Comparison of ENCODE assay signal across 38 mouse cellular contexts in genomic region chr11:54426267-54426666, GRCm38 (mm10). TPM values are rescaled to one million over a fixed set of nuclear protein-coding genes. Genes with fewer than 3 reads are reported as not detected.
"Had no signal": no experiment of that assay in that cellular context is flagged by ENCODE, and none has a peak within 500 bp of the region (broad histone marks: within the 10 kb centered on the region; RNA-seq: fewer than 3 reads in every experiment).

No protein-coding gene starts in this region.

- H3K4me1 ChIP-seq: heart, embryonic 10.5 days; heart, embryonic 13.5 days; heart, embryonic 15.5 days; hindbrain, embryonic 13.5 days; hindbrain, embryonic 15.5 days had no signal

- H3K36me3 ChIP-seq: heart, embryonic 10.5 days; heart, embryonic 13.5 days; heart, embryonic 15.5 days; hindbrain, embryonic 13.5 days; hindbrain, embryonic 15.5 days; limb, embryonic 13.5 days; limb, embryonic 15.5 days had no signal

- H3K9me3 ChIP-seq: heart, embryonic 10.5 days; heart, embryonic 13.5 days; heart, embryonic 15.5 days; hindbrain, embryonic 13.5 days; hindbrain, embryonic 15.5 days; limb, embryonic 13.5 days; limb, embryonic 15.5 days had no signal

- H3K27ac ChIP-seq: heart, embryonic 10.5 days; heart, embryonic 13.5 days; heart, embryonic 15.5 days; hindbrain, embryonic 13.5 days; hindbrain, embryonic 15.5 days; hindbrain, postnatal 0 days; layer of hippocampus, adult 2 months; left cerebral cortex, adult 2 months; limb, embryonic 13.5 days; limb, embryonic 15.5 days; liver, embryonic 14.5 days had no signal

- ATAC-seq: hindbrain, postnatal 0 days; intestine, embryonic 16.5 days had no signal

- DNase-seq: gastrocnemius, postnatal 25 days; heart, adult 18-20 months; heart, postnatal 14 days; heart, postnatal 36 days; kidney, adult 11 months; kidney, adult 2 months; kidney, adult 9 months; kidney, postnatal 10 days; kidney, postnatal 25 days; kidney, postnatal 4 days had no signal

- H3K4me2 ChIP-seq: heart, embryonic 13.5 days; heart, embryonic 15.5 days; hindbrain, embryonic 13.5 days; hindbrain, embryonic 15.5 days; limb, embryonic 13.5 days; limb, embryonic 15.5 days; liver, embryonic 11.5 days had no signal

- H3K27me3 ChIP-seq: heart, embryonic 13.5 days; heart, embryonic 15.5 days; hindbrain, embryonic 13.5 days; hindbrain, embryonic 15.5 days; limb, embryonic 13.5 days; limb, embryonic 15.5 days had no signal

- H3K9ac ChIP-seq: heart, embryonic 13.5 days; heart, embryonic 15.5 days; hindbrain, embryonic 13.5 days; hindbrain, embryonic 15.5 days; limb, embryonic 13.5 days; limb, embryonic 15.5 days; liver, embryonic 14.5 days had no signal

- H3K4me3 ChIP-seq: heart, embryonic 10.5 days; heart, embryonic 13.5 days; heart, embryonic 15.5 days; hindbrain, embryonic 13.5 days; hindbrain, embryonic 15.5 days; layer of hippocampus, adult 2 months; left cerebral cortex, adult 2 months; limb, embryonic 13.5 days; limb, embryonic 15.5 days had no signal

RNA-seq across cellular contexts. Expression of gene Meikin, which starts 55.8 kb away (rescaled TPM):
- total RNA-seq: gastrocnemius, adult 8-10 months; gastrocnemius, postnatal 25 days; gastrocnemius, postnatal 4 days; granulocyte monocyte progenitor cell, adult 5-6 weeks; heart, adult 18-20 months; heart, adult 8-10 months; heart, postnatal 14 days; heart, postnatal 36 days; hematopoietic stem cell, adult 5-6 weeks; hindbrain, postnatal 0 days; layer of hippocampus, adult 2 months; layer of hippocampus, postnatal 10 days; layer of hippocampus, postnatal 25 days; left cerebral cortex, adult 2 months; left cerebral cortex, postnatal 14 days; left cerebral cortex, postnatal 36 days had no signal
- polyA plus RNA-seq: frontal cortex, adult 2 months; heart, embryonic 10.5 days; heart, embryonic 13.5 days; heart, embryonic 15.5 days; heart, postnatal 0 days; hindbrain, embryonic 11.5 days; hindbrain, embryonic 13.5 days; hindbrain, embryonic 15.5 days; hindbrain, postnatal 0 days; intestine, embryonic 14.5 days; intestine, embryonic 16.5 days; kidney, adult 2 months; kidney, embryonic 16.5 days; limb, embryonic 11.5 days; limb, embryonic 13.5 days; limb, embryonic 15.5 days; liver, embryonic 11.5 days; liver, embryonic 14.5 days had no signal
